Mouse (Mus musculus) liver, adult 2 months (tissue): ENCODE data around the gene Ift57. TPM values are rescaled to one million over a fixed set of nuclear protein-coding genes. Genes with fewer than 3 reads are reported as not detected.

ENCODE experiments used
- DNase-seq: peaks from one replicate; pipeline ENCODE4 v3.0.0-alpha.2; 2011; ENCODE audit warnings: low read depth, low spot score; ENCODE audit errors: extremely low read depth
- H3K27ac ChIP-seq: fragments of 200-500 bp; replicated peaks from 2 replicates; pipeline ENCODE4 v1.5.1; 2012; ENCODE audit warnings: low read depth, mild to moderate bottlenecking, control low read depth, inconsistent platforms, low read length; ENCODE audit not compliant: insufficient read depth
- H3K27me3 ChIP-seq: fragments of 200-500 bp; 2 replicates; pipeline ENCODE4 v1.6.1; 2012; ENCODE audit warnings: mild to moderate bottlenecking, moderate library complexity, low read length, inconsistent platforms; ENCODE audit not compliant: control insufficient read depth, insufficient read depth
- H3K36me3 ChIP-seq: fragments of 200-500 bp; 2 replicates; pipeline ENCODE4 v1.6.1; 2012; ENCODE audit warnings: low read length, inconsistent platforms; ENCODE audit not compliant: control insufficient read depth, insufficient read depth
- H3K4me1 ChIP-seq: fragments of 200-500 bp; 2 replicates; pipeline ENCODE4 v1.6.1; 2011; ENCODE audit warnings: low read length; ENCODE audit not compliant: control insufficient read depth, insufficient read depth
- H3K4me3 ChIP-seq: fragments of 200-500 bp; 2 replicates; pipeline ENCODE4 v1.5.1; 2011; ENCODE audit warnings: low read depth, mild to moderate bottlenecking, control low read depth, low read length, moderate library complexity; ENCODE audit not compliant: insufficient read depth
- H3K79me2 ChIP-seq: fragments of 200-500 bp; 2 replicates; pipeline ENCODE4 v1.6.1; 2012; ENCODE audit warnings: inconsistent platforms, mild to moderate bottlenecking, low read length, moderate library complexity; ENCODE audit not compliant: control insufficient read depth, insufficient read depth
- H3K9ac ChIP-seq: fragments of 200-500 bp; 2 replicates; pipeline ENCODE4 v1.6.1; 2012; ENCODE audit warnings: low read depth, mild to moderate bottlenecking, control low read depth, inconsistent platforms, low read length
- CTCF ChIP-seq: fragments of 200-500 bp; IDR thresholded peaks from 2 replicates; pipeline ENCODE4 v1.5.1; 2011; ENCODE audit warnings: low read depth, low read length, control low read depth
- POLR2A ChIP-seq: fragments of 200-500 bp; IDR thresholded peaks from 2 replicates; pipeline ENCODE4 v1.6.1; 2011; ENCODE audit warnings: low read length, control low read depth; ENCODE audit not compliant: insufficient read depth; ENCODE audit errors: extremely low read depth
- WGBS: fragments of 180-500 bp; shearing (Covaris S2); methylation state at CpG from one replicate; pipeline ENCODE4 v1.1.7; 2018; 5-methylcytosine and 5-hydroxymethylcytosine counted together
- polyA plus RNA-seq: library from polyadenylated mRNA; depleted of rRNA; stranded (reverse); fragments of >200 nt; gene quantifications from 2 replicates; pipeline ENCODE4 v1.2.3, GENCODE M21; 2012
- total RNA-seq: library from RNA; depleted of rRNA; stranded (reverse); fragments of >200 nt; gene quantifications from 2 replicates; pipeline ENCODE4 v1.2.3, GENCODE M21; 2014

Ift57 gene
- total and polyA plus RNA-seq, 2 experiments: 0.31 to 1.2 TPM

GRCm38 (mm10) chr16:49664677-49665076, 34.4 kb upstream of the Ift57 start:
- Histone ChIP-seq H3K4me1 (no peaks in the 10 kb centered on the region), H3K27ac (no peak overlapping the region), H3K27me3 (no peaks in the 10 kb centered on the region), H3K36me3 (no peaks in the 10 kb centered on the region), H3K4me3 (no peak overlapping the region), H3K79me2 (no peaks in the 10 kb centered on the region), H3K9ac (no peak overlapping the region)
- no peak for TF ChIP-seq CTCF
- no peak for TF ChIP-seq POLR2A
- WGBS: 88% methylated on average over 7 of the region's 7 CpGs
- DNase-seq: no peak

GRCm38 (mm10) chr16:49679666-49680065, 19.4 kb upstream of the Ift57 start:
- Histone ChIP-seq H3K4me3 (no peak overlapping the region), H3K27ac (no peak overlapping the region), H3K36me3 (no peaks in the 10 kb centered on the region), H3K9ac (no peak overlapping the region), H3K79me2 (no peaks in the 10 kb centered on the region), H3K4me1 (no peaks in the 10 kb centered on the region), H3K27me3 (no peaks in the 10 kb centered on the region)
- DNase-seq: no peak
- TF ChIP-seq POLR2A (no peak), CTCF (no peak)
- WGBS: 66% methylated on average over 6 of the region's 6 CpGs

GRCm38 (mm10) chr16:49684961-49685360, 14.1 kb upstream of the Ift57 start:
- no peak for DNase-seq
- Histone ChIP-seq H3K4me3 (no peak overlapping the region), H3K4me1 (no peaks in the 10 kb centered on the region), H3K27me3 (no peaks in the 10 kb centered on the region), H3K36me3 (no peaks in the 10 kb centered on the region), H3K27ac (no peak overlapping the region), H3K79me2 (no peaks in the 10 kb centered on the region), H3K9ac (no peak overlapping the region)
- no peak for TF ChIP-seq CTCF
- 93% methylated on average over 4 of the region's 4 CpGs for WGBS

GRCm38 (mm10) chr16:49699821-49700220, 788 bp downstream of the Ift57 start:
- H3K4me3 ChIP-seq: peak overlapping the region; percentile 69; the same call in 1 of the 2 replicates
- no peaks in the 10 kb centered on the region for H3K79me2 ChIP-seq
- H3K27ac ChIP-seq: no peak overlapping the region
- 56% methylated on average over 5 of the region's 5 CpGs for WGBS
- no peaks in the 10 kb centered on the region for H3K27me3 ChIP-seq
- H3K4me1 ChIP-seq: no peaks in the 10 kb centered on the region; the same call in 1 of the 2 replicates
- DNase-seq: no peak
- no peaks in the 10 kb centered on the region for H3K36me3 ChIP-seq
- H3K9ac ChIP-seq: no peak overlapping the region
- TF ChIP-seq POLR2A (no peak), CTCF (no peak)

DNA sequence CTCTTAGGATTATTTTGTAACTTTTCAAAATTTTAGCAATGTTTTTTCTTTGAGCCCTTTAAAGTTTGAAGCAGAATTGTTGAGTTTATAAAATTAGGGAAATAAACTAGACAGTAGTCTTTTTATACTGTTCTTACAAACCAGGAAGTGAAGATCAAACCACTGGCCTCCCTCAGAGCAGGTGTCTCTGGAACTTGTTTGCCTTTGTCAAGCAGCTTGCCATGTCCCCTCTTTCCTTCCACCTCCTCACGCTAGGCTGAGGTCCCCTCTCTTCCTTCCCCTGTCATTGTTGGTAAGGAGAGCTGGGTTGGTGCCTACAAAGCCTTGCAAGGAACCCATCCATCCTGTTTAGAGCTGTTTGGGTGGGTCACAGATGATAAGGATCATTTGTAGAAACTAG, 9.0 kb downstream of the Ift57 start:
- Histone ChIP-seq H3K27ac (no peak overlapping the region), H3K36me3 (no peaks in the 10 kb centered on the region), H3K4me3 (no peak overlapping the region), H3K9ac (no peak overlapping the region), H3K4me1 (no peaks in the 10 kb centered on the region), H3K79me2 (no peaks in the 10 kb centered on the region), H3K27me3 (no peaks in the 10 kb centered on the region)
- no peak for DNase-seq
- WGBS: 58% methylated on average over 1 of the region's 1 CpGs
- TF ChIP-seq POLR2A (no peak), CTCF (no peak)

- H3K4me3 ChIP-seq: no peak overlapping the region
- no peak for TF ChIP-seq CTCF
- no peak for TF ChIP-seq POLR2A
- H3K9ac ChIP-seq: no peak overlapping the region
- no peaks in the 10 kb centered on the region for H3K36me3 ChIP-seq
- no peaks in the 10 kb centered on the region for H3K79me2 ChIP-seq
- H3K4me1 ChIP-seq: no peaks in the 10 kb centered on the region
- H3K27me3 ChIP-seq: no peaks in the 10 kb centered on the region
- WGBS: 72% methylated on average over 3 of the region's 3 CpGs
- no peak for DNase-seq
- H3K27ac ChIP-seq: no peak overlapping the region
Observed at GRCm38 (mm10) chr16:49710188-49710587, 11.2 kb downstream of the Ift57 start.

- WGBS: 75% methylated on average over 3 of the region's 3 CpGs
- Histone ChIP-seq H3K27me3 (no peaks in the 10 kb centered on the region), H3K4me1 (no peaks in the 10 kb centered on the region), H3K4me3 (no peak overlapping the region), H3K79me2 (no peaks in the 10 kb centered on the region), H3K9ac (no peak overlapping the region), H3K27ac (no peak overlapping the region), H3K36me3 (no peaks in the 10 kb centered on the region)
- no peak for DNase-seq
- TF ChIP-seq POLR2A (no peak), CTCF (no peak)
Observed at GRCm38 (mm10) chr16:49713302-49713701, 14.3 kb downstream of the Ift57 start.
